Mouse (Mus musculus): ENCODE measurements at regions not wholly inside any gene's neighbourhood (a gene's known extent, or its start where the extent isn't known, plus 50 kb on each side); places are given as distances from the start of the nearest gene placed in this dataset.
"Not testable (repeated sequence)": the region's sequence is repeated elsewhere in the genome, so short reads cannot be mapped to it uniquely, and the experiment has no call there.

- intact Hi-C loops (cut with DNase I) = no loop called here
- DNase-seq = no peak
Measured at GRCm38 (mm10) chr14:95082877-95083276, 798.2 kb upstream of the 4921530L21Rik start.

GRCm38 (mm10) chr14:95091691-95092395 is 789.2 kb upstream of the 4921530L21Rik start:
- intact Hi-C loops (cut with DNase I) = not testable (repeated sequence)
- peak; percentile 24 for DNase-seq

- intact Hi-C loops (cut with DNase I) = no loop called here
- DNase-seq = no peak
Measured at GRCm38 (mm10) chr14:95113863-95114262, 767.2 kb upstream of the 4921530L21Rik start.

Data from left cerebral cortex, postnatal 4 days (tissue).